Mouse (Mus musculus): ENCODE data around the gene Agpat2. TPM values are rescaled to one million over a fixed set of nuclear protein-coding genes. Genes with fewer than 3 reads are reported as not detected.
A peak's percentile ranks its signal among the peaks of the same experiment; 100 is the strongest.

The Agpat2 gene
- polyA plus RNA-seq, 1 experiment from 2014 or later, result 17.8 TPM

DNA sequence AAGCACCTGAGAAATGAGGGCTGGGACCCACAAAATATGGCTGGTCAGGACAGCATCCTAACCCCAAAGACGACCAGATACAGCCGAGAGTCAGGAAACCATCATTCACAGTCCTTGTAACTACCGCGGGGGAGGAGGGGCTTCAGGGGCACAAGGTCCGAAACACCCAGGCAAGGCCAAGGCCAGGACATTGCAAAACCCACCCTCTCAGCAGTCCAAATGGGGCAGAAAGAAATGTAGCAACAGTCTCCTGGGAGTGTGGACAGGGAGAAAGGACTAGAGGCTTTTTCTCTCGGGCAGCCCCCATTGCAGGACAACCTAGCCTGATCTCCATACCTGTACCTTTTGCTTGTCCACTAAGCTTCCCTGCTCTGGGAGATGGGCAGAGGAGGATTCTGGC, 1.1 kb downstream of the Agpat2 start:
- peaks cover 3% of the 10 kb centered on the region; the same call in 1 of the 2 replicates for H3K27me3 ChIP-seq
- H3K4me3 ChIP-seq, result peak overlapping the region; percentile 62
- 21% methylated on average over 6 of the region's 6 CpGs for WGBS
- ATAC-seq (ENCODE audit: insufficient number of reproducible peaks, insufficient read depth, low FRiP score, low TSS enrichment), result no peak
- H3K9ac ChIP-seq, result peak overlapping the region; percentile 74
- no peaks in the 10 kb centered on the region for H3K9me3 ChIP-seq
- H3K27ac ChIP-seq, result no peak overlapping the region
- peaks cover 16% of the 10 kb centered on the region for H3K4me1 ChIP-seq
- peak overlapping the region; percentile 87 for H3K4me2 ChIP-seq (replicated peaks)
- no peaks in the 10 kb centered on the region for H3K36me3 ChIP-seq

GRCm38 (mm10) chr2:26602631-26603030, 1.6 kb downstream of the Agpat2 start:
- Histone ChIP-seq H3K4me2 (replicated peaks) (peak overlapping the region; percentile 87), H3K4me1 (peaks cover 16% of the 10 kb centered on the region), H3K36me3 (no peaks in the 10 kb centered on the region), H3K9ac (no peak overlapping the region), H3K27ac (no peak overlapping the region), H3K4me3 (peak overlapping the region; percentile 62; the same call in 1 of the 2 replicates), H3K27me3 (peaks cover 3% of the 10 kb centered on the region; the same call in 1 of the 2 replicates), H3K9me3 (no peaks in the 10 kb centered on the region)
- 89% methylated on average over 5 of the region's 5 CpGs for WGBS
- ATAC-seq (ENCODE audit: insufficient number of reproducible peaks, insufficient read depth, low FRiP score, low TSS enrichment), result no peak

DNA sequence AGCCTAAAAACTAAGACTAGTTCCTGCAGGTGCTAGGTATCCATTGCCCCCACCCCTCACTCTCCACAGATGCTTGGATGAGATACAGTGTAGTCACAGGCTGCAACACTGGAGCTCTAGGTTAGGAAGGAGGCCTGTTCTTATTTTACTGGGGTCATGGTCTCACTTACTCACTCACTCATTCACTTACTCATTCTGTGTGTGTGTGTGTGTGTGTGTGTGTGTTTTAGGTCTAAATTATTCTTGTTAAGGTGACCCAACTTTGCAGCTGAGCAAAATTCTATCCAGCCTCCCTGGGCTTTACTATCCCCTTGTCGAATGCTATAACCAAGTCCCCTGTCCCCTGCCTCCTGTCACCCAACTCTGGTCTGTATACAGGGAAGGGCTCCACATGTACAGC, 2.6 kb downstream of the Agpat2 start:
- H3K9me3 ChIP-seq, result no peaks in the 10 kb centered on the region
- no peaks in the 10 kb centered on the region for H3K36me3 ChIP-seq
- no peak overlapping the region for H3K4me3 ChIP-seq
- no peak overlapping the region for H3K9ac ChIP-seq
- no peak overlapping the region for H3K27ac ChIP-seq
- WGBS, result 96% methylated on average over 1 of the region's 1 CpGs
- peaks cover 8% of the 10 kb centered on the region; the same call in 1 of the 2 replicates for H3K4me1 ChIP-seq
- H3K27me3 ChIP-seq, result peaks cover 3% of the 10 kb centered on the region; the same call in 1 of the 2 replicates
- H3K4me2 ChIP-seq (replicated peaks), result no peak overlapping the region
- no peak for ATAC-seq (ENCODE audit: insufficient number of reproducible peaks, insufficient read depth, low FRiP score, low TSS enrichment)

GRCm38 (mm10) chr2:26600664-26601063, 3.6 kb downstream of the Agpat2 start:
- Histone ChIP-seq H3K27ac (no peak overlapping the region), H3K36me3 (no peaks in the 10 kb centered on the region), H3K4me2 (replicated peaks) (no peak overlapping the region), H3K9ac (no peak overlapping the region), H3K4me1 (peaks cover 7% of the 10 kb centered on the region; the same call in 1 of the 2 replicates), H3K4me3 (no peak overlapping the region), H3K9me3 (no peaks in the 10 kb centered on the region), H3K27me3 (peaks cover 3% of the 10 kb centered on the region; the same call in 1 of the 2 replicates)
- WGBS, result 75% methylated on average over 2 of the region's 2 CpGs
- ATAC-seq (ENCODE audit: insufficient number of reproducible peaks, insufficient read depth, low FRiP score, low TSS enrichment), result no peak

GRCm38 (mm10) chr2:26599965-26600364, 4.3 kb downstream of the Agpat2 start:
- Histone ChIP-seq H3K9ac (no peak overlapping the region), H3K9me3 (no peaks in the 10 kb centered on the region), H3K4me3 (no peak overlapping the region), H3K4me2 (replicated peaks) (no peak overlapping the region), H3K27ac (no peak overlapping the region), H3K36me3 (no peaks in the 10 kb centered on the region), H3K4me1 (peaks cover 7% of the 10 kb centered on the region; the same call in 1 of the 2 replicates), H3K27me3 (no peaks in the 10 kb centered on the region)
- no peak for ATAC-seq (ENCODE audit: insufficient number of reproducible peaks, insufficient read depth, low FRiP score, low TSS enrichment)
- 86% methylated on average over 4 of the region's 4 CpGs for WGBS

GRCm38 (mm10) chr2:26598462-26598861, 5.8 kb downstream of the Agpat2 start:
- H3K9ac ChIP-seq, result no peak overlapping the region
- H3K4me1 ChIP-seq, result peaks cover 7% of the 10 kb centered on the region; the same call in 1 of the 2 replicates
- WGBS, result 66% methylated on average over 3 of the region's 3 CpGs
- no peak overlapping the region for H3K4me2 ChIP-seq (replicated peaks)
- H3K27me3 ChIP-seq, result no peaks in the 10 kb centered on the region
- H3K27ac ChIP-seq, result no peak overlapping the region
- no peaks in the 10 kb centered on the region for H3K36me3 ChIP-seq
- no peaks in the 10 kb centered on the region for H3K9me3 ChIP-seq
- H3K4me3 ChIP-seq, result no peak overlapping the region
- no peak for ATAC-seq (ENCODE audit: insufficient number of reproducible peaks, insufficient read depth, low FRiP score, low TSS enrichment)

DNA sequence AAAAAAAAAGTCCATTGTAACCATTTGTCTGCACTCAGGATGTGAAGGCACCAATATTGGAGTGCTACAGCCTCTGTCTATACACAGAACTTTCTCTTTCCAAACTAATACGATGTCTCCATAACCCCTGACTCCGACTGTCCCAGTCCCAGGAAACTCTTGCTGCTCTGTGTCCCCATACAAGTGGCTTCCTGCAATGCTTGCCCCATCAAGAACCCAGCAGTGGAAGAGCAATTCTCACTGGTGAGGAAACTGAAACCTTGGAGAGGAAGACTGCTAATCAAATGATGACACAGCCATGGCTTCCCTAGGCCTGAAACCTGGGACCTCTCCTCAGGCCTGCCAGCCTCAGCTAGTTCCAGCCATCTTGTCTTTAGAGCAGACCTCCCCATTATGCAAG, 6.4 kb downstream of the Agpat2 start:
- Histone ChIP-seq H3K4me1 (peaks cover under 1% of the 10 kb centered on the region; the same call in 1 of the 2 replicates), H3K36me3 (no peaks in the 10 kb centered on the region), H3K27me3 (no peaks in the 10 kb centered on the region), H3K4me3 (no peak overlapping the region), H3K9ac (no peak overlapping the region), H3K4me2 (replicated peaks) (no peak overlapping the region), H3K27ac (no peak overlapping the region), H3K9me3 (no peaks in the 10 kb centered on the region)
- 91% methylated on average over 2 of the region's 2 CpGs for WGBS
- no peak for ATAC-seq (ENCODE audit: insufficient number of reproducible peaks, insufficient read depth, low FRiP score, low TSS enrichment)

GRCm38 (mm10) chr2:26596898-26597297, 7.3 kb downstream of the Agpat2 start:
- no peaks in the 10 kb centered on the region for H3K27me3 ChIP-seq
- no peaks in the 10 kb centered on the region for H3K4me1 ChIP-seq
- no peak for ATAC-seq (ENCODE audit: insufficient number of reproducible peaks, insufficient read depth, low FRiP score, low TSS enrichment)
- 0 out of 2 replicates have a peak, but pooled peaks cover 4% of the 10 kb centered on the region for H3K36me3 ChIP-seq
- H3K9ac ChIP-seq, result no peak overlapping the region
- no peak overlapping the region for H3K4me2 ChIP-seq (replicated peaks)
- no peak overlapping the region for H3K27ac ChIP-seq
- no peak overlapping the region for H3K4me3 ChIP-seq
- 95% methylated on average over 3 of the region's 3 CpGs for WGBS
- no peaks in the 10 kb centered on the region for H3K9me3 ChIP-seq

- Histone ChIP-seq H3K9ac (no peak overlapping the region), H3K9me3 (no peaks in the 10 kb centered on the region), H3K27ac (no peak overlapping the region), H3K36me3 (0 out of 2 replicates have a peak, but pooled peaks cover 5% of the 10 kb centered on the region), H3K4me3 (no peak overlapping the region), H3K27me3 (no peaks in the 10 kb centered on the region), H3K4me1 (no peaks in the 10 kb centered on the region), H3K4me2 (replicated peaks) (no peak overlapping the region)
- ATAC-seq (ENCODE audit: insufficient number of reproducible peaks, insufficient read depth, low FRiP score, low TSS enrichment), result no peak
- WGBS, result 87% methylated on average over 11 of the region's 11 CpGs
Observed at GRCm38 (mm10) chr2:26595725-26596435, 8.3 kb downstream of the Agpat2 start.

GRCm38 (mm10) chr2:26594934-26595724, 9.1 kb downstream of the Agpat2 start:
- Histone ChIP-seq H3K27me3 (no peaks in the 10 kb centered on the region), H3K36me3 (0 out of 2 replicates have a peak, but pooled peaks cover 5% of the 10 kb centered on the region), H3K9me3 (no peaks in the 10 kb centered on the region), H3K4me1 (no peaks in the 10 kb centered on the region), H3K4me2 (replicated peaks) (no peak overlapping the region), H3K4me3 (no peak overlapping the region), H3K27ac (no peak overlapping the region), H3K9ac (no peak overlapping the region)
- WGBS, result 68% methylated on average over 6 of the region's 6 CpGs
- ATAC-seq (ENCODE audit: insufficient number of reproducible peaks, insufficient read depth, low FRiP score, low TSS enrichment), result no peak

DNA sequence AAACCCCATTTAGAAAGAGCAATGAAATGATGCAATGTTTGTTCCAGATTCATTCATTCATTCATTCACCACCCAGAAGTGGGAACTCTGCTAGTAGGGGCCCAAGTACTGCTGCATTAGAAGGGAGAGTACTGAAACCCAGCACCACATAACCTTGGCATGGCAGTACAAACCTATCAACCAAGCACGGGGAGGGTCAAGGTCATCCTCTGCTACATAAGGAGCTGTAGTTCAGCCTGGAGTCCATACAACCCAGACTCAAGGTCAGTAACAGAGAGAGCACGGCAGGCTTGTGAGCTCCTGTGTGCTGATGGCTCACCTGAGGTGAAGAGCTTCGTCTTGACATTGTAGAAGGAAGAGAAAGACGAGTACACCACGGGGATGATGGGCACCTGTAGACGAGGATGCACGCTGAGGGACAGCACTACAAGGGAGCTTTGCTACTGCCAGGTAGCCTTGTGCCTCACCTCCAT, 9.7 kb downstream of the Agpat2 start:
- no peaks in the 10 kb centered on the region for H3K27me3 ChIP-seq
- no peak overlapping the region for H3K4me3 ChIP-seq
- H3K4me2 ChIP-seq (replicated peaks), result no peak overlapping the region
- WGBS, result 94% methylated on average over 7 of the region's 7 CpGs
- H3K27ac ChIP-seq, result no peak overlapping the region
- ATAC-seq (ENCODE audit: insufficient number of reproducible peaks, insufficient read depth, low FRiP score, low TSS enrichment), result no peak
- H3K36me3 ChIP-seq, result 0 out of 2 replicates have a peak, but pooled peaks cover 5% of the 10 kb centered on the region
- H3K9me3 ChIP-seq, result no peaks in the 10 kb centered on the region
- H3K4me1 ChIP-seq, result no peaks in the 10 kb centered on the region
- no peak overlapping the region for H3K9ac ChIP-seq

- no peak; the same call in 1 of the 2 replicates for ATAC-seq (ENCODE audit: insufficient number of reproducible peaks, insufficient read depth, low FRiP score, low TSS enrichment)
- no peak overlapping the region for H3K4me3 ChIP-seq
- WGBS, result 73% methylated on average over 9 of the region's 9 CpGs
Observed at GRCm38 (mm10) chr2:26594022-26594346, 10.2 kb downstream of the Agpat2 start.

More at GRCm38 (mm10) chr2:26594022-26594346, 10.2 kb downstream of the Agpat2 start:
- H3K9me3 ChIP-seq, result no peaks in the 10 kb centered on the region
- H3K27me3 ChIP-seq, result no peaks in the 10 kb centered on the region
- no peak overlapping the region for H3K4me2 ChIP-seq (replicated peaks)
- no peak overlapping the region for H3K27ac ChIP-seq
- H3K9ac ChIP-seq, result no peak overlapping the region
- H3K36me3 ChIP-seq, result 0 out of 2 replicates have a peak, but pooled peaks cover 5% of the 10 kb centered on the region
- no peaks in the 10 kb centered on the region for H3K4me1 ChIP-seq

Measured in embryonic facial prominence, embryonic 12.5 days (tissue).